Mouse (Mus musculus): ENCODE results near the gene A530084C06Rik. TPM values are rescaled to one million over a fixed set of nuclear protein-coding genes. Genes with fewer than 3 reads are reported as not detected.

The A530084C06Rik gene
- polyA plus RNA-seq, 1 experiment from 2014 or later: not detected

DNA sequence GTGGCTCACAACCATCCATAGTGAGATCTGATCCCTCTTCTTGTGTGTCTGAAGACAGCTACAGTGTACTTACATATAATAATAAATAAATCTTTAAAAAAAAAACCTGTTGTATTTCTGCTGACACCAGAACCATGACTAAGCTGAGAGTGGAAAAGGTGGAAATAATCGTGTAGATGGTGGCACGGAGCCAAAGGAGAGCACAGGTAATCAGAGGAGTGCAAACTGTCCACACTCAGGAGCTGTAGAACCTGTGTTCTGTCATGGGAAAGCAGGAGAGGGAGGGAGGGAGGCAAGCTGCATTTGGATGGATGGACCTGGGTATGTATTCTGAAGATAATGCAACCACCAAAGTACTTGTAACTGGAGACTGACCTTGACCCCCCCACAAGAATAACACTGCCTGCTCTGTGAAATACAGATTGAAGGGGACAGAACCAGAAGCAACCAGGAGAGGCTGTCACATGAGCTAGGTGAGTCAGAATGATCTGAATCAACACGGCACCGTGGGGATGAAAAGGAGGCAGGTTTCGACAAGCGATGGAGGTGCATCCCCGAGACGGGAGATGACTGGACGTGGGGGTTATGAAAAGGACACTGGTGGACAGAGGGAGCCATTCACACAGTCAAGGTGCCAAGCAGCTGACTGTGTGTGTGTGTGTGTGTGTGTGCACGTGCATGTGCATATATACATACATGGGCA is 13.8 kb upstream of the A530084C06Rik start:
- no peaks in the 10 kb centered on the region for H3K27me3 ChIP-seq (replicated peaks; ENCODE audit: control insufficient read depth, insufficient read depth, low read length)
- ATAC-seq: no peak
- H3K4me2 ChIP-seq (ENCODE audit: low read depth, low read length): no peak overlapping the region
- H3K4me1 ChIP-seq (ENCODE audit: control insufficient read depth, insufficient read depth, low read length): peaks cover 5% of the 10 kb centered on the region
- WGBS: 87% methylated on average over 10 of the region's 10 CpGs
- no peak overlapping the region for H3K9ac ChIP-seq (ENCODE audit: low read depth, low read length)
- no peak overlapping the region for H3K27ac ChIP-seq (ENCODE audit: low read length)
- H3K36me3 ChIP-seq (ENCODE audit: control insufficient read depth, insufficient read depth, low read length): no peaks in the 10 kb centered on the region
- H3K4me3 ChIP-seq (ENCODE audit: low read length): no peak overlapping the region
- no peaks in the 10 kb centered on the region for H3K9me3 ChIP-seq (ENCODE audit: control insufficient read depth, low read length)

DNA sequence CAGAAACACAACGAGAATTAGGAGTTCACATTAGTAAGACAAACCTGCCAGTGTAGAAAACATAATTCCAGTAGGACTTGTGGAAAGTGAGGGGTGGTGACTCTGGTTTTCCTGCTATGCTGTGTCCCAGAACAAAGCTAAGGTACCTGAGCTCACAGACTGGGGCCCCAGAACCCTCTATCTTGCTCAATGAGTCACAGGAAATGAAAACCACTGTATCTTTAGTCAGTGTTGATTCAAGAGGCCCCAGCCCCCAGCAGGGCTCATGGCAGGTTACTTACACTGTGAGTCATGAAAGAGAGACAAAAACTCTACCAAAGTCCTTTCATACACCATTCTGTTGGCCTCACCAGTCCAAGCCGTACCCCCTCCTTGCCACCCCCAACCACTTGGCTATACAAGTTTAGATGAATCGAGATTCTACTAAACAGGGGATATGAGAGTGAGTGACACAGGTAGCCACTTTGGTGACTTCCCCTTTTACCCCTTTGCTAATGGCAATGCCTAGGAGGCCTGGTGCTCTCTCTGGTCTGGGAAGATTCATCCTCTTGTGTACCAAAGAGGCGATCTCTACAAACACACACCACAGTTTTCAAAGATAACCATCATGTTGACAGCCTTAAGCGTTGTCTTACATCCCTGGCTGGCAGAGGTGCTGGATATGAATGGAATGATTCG is 8.6 kb upstream of the A530084C06Rik start:
- Histone ChIP-seq H3K4me2 (ENCODE audit: low read depth, low read length) (no peak overlapping the region), H3K9me3 (ENCODE audit: control insufficient read depth, low read length) (no peaks in the 10 kb centered on the region), H3K27ac (ENCODE audit: low read length) (no peak overlapping the region), H3K4me3 (ENCODE audit: low read length) (no peak overlapping the region), H3K4me1 (ENCODE audit: control insufficient read depth, insufficient read depth, low read length) (0 out of 2 replicates have a peak, but pooled peaks cover 2% of the 10 kb centered on the region), H3K36me3 (ENCODE audit: control insufficient read depth, insufficient read depth, low read length) (no peaks in the 10 kb centered on the region), H3K27me3 (replicated peaks; ENCODE audit: control insufficient read depth, insufficient read depth, low read length) (no peaks in the 10 kb centered on the region), H3K9ac (ENCODE audit: low read depth, low read length) (no peak overlapping the region)
- WGBS: 73% methylated on average over 6 of the region's 6 CpGs
- ATAC-seq: peak; percentile 96

- H3K27me3 ChIP-seq (replicated peaks; ENCODE audit: control insufficient read depth, insufficient read depth, low read length): no peaks in the 10 kb centered on the region
- no peaks in the 10 kb centered on the region for H3K9me3 ChIP-seq (ENCODE audit: control insufficient read depth, low read length)
- ATAC-seq: peak; percentile 57
- no peaks in the 10 kb centered on the region for H3K36me3 ChIP-seq (ENCODE audit: control insufficient read depth, insufficient read depth, low read length)
- WGBS: 66% methylated on average over 8 of the region's 8 CpGs
- no peak overlapping the region for H3K27ac ChIP-seq (ENCODE audit: low read length)
- no peak overlapping the region for H3K4me3 ChIP-seq (ENCODE audit: low read length)
- 0 out of 2 replicates have a peak, but pooled peaks cover 2% of the 10 kb centered on the region for H3K4me1 ChIP-seq (ENCODE audit: control insufficient read depth, insufficient read depth, low read length)
- no peak overlapping the region for H3K9ac ChIP-seq (ENCODE audit: low read depth, low read length)
- no peak overlapping the region for H3K4me2 ChIP-seq (ENCODE audit: low read depth, low read length)
These were observed 8.0 kb upstream of the A530084C06Rik start for GRCm38 (mm10) chr13:31567099-31567498.

DNA sequence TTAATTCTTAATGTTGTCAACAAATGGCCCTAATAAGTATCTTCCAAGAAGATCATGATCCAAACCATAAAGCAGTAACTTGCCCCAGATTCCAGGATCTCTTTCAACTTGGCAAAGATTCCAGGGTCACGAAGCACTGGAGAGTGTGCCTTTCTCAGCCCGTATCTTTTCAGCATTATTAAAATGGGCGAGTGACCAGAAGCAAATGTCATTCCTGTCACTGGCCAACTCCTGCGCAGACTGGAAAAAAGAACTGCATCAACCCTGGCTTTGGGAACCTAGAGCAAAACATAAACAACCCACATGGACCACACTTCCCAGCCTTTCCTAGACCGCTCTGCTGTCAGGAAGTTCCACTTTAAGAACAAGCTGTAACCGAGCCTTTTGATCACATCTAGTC is 5.3 kb upstream of the A530084C06Rik start:
- H3K4me1 ChIP-seq (ENCODE audit: control insufficient read depth, insufficient read depth, low read length): 0 out of 2 replicates have a peak, but pooled peaks cover 2% of the 10 kb centered on the region
- H3K4me2 ChIP-seq (ENCODE audit: low read depth, low read length): no peak overlapping the region
- WGBS: 47% methylated on average over 6 of the region's 6 CpGs
- no peak overlapping the region for H3K4me3 ChIP-seq (ENCODE audit: low read length)
- peaks cover 10% of the 10 kb centered on the region for H3K27me3 ChIP-seq (replicated peaks; ENCODE audit: control insufficient read depth, insufficient read depth, low read length)
- H3K27ac ChIP-seq (ENCODE audit: low read length): no peak overlapping the region
- no peaks in the 10 kb centered on the region for H3K9me3 ChIP-seq (ENCODE audit: control insufficient read depth, low read length)
- no peaks in the 10 kb centered on the region for H3K36me3 ChIP-seq (ENCODE audit: control insufficient read depth, insufficient read depth, low read length)
- no peak for ATAC-seq
- H3K9ac ChIP-seq (ENCODE audit: low read depth, low read length): no peak overlapping the region

DNA sequence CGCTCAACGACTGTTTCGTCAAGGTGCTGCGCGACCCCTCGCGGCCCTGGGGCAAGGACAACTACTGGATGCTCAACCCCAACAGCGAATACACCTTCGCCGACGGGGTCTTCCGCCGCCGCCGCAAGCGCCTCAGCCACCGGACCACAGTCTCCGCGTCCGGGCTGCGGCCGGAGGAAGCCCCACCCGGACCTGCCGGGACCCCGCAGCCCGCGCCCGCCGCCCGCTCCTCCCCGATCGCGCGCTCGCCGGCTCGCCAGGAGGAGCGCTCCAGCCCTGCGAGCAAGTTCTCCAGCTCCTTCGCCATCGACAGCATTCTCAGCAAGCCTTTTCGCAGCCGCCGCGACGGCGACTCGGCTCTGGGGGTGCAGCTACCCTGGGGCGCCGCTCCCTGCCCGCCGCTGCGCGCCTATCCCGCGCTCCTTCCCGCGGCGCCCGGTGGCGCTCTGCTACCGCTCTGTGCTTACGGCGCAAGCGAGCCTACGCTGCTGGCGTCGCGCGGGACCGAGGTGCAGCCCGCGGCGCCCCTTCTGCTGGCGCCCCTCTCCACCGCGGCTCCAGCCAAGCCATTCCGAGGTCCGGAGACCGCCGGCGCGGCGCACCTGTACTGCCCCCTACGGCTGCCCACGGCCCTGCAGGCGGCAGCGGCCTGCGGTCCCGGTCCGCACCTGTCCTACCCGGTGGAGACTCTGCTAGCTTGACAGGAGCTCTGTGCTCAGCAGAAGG is 449 bp upstream of the A530084C06Rik start:
- Histone ChIP-seq H3K27me3 (replicated peaks; ENCODE audit: control insufficient read depth, insufficient read depth, low read length) (peaks cover 21% of the 10 kb centered on the region), H3K4me3 (ENCODE audit: low read length) (peak overlapping the region; percentile 65), H3K27ac (ENCODE audit: low read length) (peak overlapping the region; percentile 66), H3K9ac (ENCODE audit: low read depth, low read length) (peak overlapping the region; percentile 79), H3K36me3 (ENCODE audit: control insufficient read depth, insufficient read depth, low read length) (no peaks in the 10 kb centered on the region), H3K4me1 (ENCODE audit: control insufficient read depth, insufficient read depth, low read length) (peaks cover 10% of the 10 kb centered on the region), H3K4me2 (ENCODE audit: low read depth, low read length) (peak overlapping the region; percentile 99), H3K9me3 (ENCODE audit: control insufficient read depth, low read length) (no peaks in the 10 kb centered on the region)
- ATAC-seq: peak; percentile 67
- WGBS: under 1% methylated on average over 92 of the region's 92 CpGs

DNA sequence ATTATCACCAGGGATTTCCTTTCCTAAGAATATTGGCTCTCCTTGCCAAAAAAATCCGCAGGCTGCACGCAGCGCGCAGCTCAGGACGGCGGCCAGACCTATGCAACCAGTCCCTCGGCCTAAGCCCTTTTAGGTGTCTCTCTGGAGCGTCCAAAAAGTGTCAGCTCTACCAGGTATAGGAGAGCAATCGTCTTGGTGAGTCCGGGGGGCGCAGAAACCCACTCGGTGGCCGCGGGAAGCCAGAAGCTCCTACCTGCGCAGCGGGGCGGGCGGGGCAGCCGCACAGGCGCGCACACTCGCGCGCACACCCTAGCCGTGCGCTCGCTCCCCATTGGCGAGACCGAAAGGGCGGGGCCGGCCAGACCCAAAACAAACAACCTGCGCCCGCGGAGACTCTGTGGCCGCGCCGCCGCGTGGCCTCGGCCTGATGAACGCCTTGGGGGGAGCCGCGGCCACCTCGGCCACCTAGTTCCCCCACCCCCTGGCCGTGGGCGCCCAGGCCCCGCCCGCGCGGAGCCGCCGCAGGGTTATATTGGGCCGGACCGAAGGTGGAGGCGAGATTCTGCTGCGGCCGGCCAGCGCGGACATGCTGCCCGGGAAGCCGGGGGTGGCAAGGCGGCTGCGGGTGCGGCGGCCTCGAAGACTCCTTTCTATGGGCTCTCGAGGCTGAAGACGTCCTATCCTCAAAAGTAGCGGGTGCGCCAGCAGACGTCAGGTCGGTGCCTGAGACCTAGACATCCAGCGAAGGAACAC is 1.2 kb downstream of the A530084C06Rik start:
- peak; percentile 83 for ATAC-seq
- WGBS: under 1% methylated on average over 73 of the region's 73 CpGs

DNA sequence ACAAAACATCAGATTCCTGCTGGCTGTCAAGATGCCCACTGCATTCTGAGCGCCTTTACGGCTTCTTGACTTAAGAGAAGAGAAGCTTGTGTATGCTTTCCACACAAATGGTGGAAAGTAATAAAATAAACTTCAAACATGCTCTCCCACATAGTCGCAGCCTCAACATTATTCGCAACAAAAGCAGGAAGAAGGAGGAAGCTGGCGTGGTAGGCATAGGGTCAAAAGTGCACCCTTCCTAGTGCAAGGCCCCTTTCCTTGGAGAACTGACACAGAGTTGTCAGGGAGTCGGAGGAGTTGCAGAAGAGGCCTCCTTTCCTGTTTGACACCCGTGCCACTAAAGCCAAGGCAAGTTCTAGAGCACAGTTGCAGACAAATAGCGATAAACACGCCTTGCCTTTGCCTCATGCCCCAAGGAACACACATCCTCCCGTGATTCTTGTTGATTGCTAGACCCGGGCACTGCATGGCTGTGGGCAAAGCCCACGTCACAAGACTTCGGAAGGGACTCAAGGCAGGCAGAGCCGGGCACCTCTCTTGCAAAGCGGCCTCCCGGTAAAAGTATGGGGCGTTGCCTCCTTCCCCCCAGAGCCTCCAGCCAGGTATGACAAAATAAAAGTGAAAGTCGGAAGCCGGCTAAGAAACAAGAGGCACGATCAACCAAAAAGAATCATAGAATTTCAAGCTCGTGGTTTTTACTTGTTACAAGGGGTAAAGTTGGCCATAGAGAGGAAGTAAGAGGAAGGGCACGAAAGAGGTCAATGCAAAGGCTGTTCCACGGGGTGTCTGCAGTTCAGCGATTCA is 2.0 kb downstream of the A530084C06Rik start:
- Histone ChIP-seq H3K27ac (ENCODE audit: low read length) (no peak overlapping the region), H3K36me3 (ENCODE audit: control insufficient read depth, insufficient read depth, low read length) (no peaks in the 10 kb centered on the region), H3K4me1 (ENCODE audit: control insufficient read depth, insufficient read depth, low read length) (peaks cover 10% of the 10 kb centered on the region), H3K4me3 (ENCODE audit: low read length) (peak overlapping the region; percentile 65), H3K9ac (ENCODE audit: low read depth, low read length) (peak overlapping the region; percentile 79; the same call in 1 of the 2 replicates), H3K4me2 (ENCODE audit: low read depth, low read length) (peak overlapping the region; percentile 99), H3K9me3 (ENCODE audit: control insufficient read depth, low read length) (no peaks in the 10 kb centered on the region), H3K27me3 (replicated peaks; ENCODE audit: control insufficient read depth, insufficient read depth, low read length) (peaks cover 23% of the 10 kb centered on the region)
- 18% methylated on average over 24 of the region's 24 CpGs for WGBS
- no peak for ATAC-seq

More for the DNA sequence above, 1.2 kb downstream of the A530084C06Rik start:
- no peaks in the 10 kb centered on the region for H3K36me3 ChIP-seq (ENCODE audit: control insufficient read depth, insufficient read depth, low read length)
- H3K9ac ChIP-seq (ENCODE audit: low read depth, low read length): peak overlapping the region; percentile 79
- no peaks in the 10 kb centered on the region for H3K9me3 ChIP-seq (ENCODE audit: control insufficient read depth, low read length)
- H3K4me3 ChIP-seq (ENCODE audit: low read length): peak overlapping the region; percentile 65
- H3K4me1 ChIP-seq (ENCODE audit: control insufficient read depth, insufficient read depth, low read length): peaks cover 10% of the 10 kb centered on the region
- peak overlapping the region; percentile 99 for H3K4me2 ChIP-seq (ENCODE audit: low read depth, low read length)
- peaks cover 23% of the 10 kb centered on the region for H3K27me3 ChIP-seq (replicated peaks; ENCODE audit: control insufficient read depth, insufficient read depth, low read length)
- H3K27ac ChIP-seq (ENCODE audit: low read length): peak overlapping the region; percentile 66; the same call in 1 of the 2 replicates

DNA sequence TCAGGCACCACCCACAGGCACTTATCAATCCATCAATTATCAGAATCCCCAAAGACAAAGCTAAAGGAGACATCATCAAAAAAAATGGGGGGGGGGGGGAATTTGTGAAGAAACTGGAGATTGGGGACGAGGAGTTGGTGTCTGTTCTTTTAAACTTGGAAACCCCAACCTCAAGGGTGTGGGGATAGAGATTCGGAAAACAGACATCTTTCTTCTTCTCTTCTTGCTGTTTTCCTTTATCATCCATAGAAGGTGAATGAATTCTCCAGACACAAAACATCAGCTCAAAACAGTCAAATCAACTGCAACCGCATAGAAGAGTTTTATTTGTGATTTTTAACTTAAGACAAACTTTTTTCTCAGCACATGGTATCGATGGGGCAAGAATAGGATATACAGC is 3.3 kb downstream of the A530084C06Rik start, which contains the start of gene Foxq1:
Gene Foxq1 (plus strand): TSS at position 301 of the 400 bp plus-strand sequence.
- no peaks in the 10 kb centered on the region for H3K36me3 ChIP-seq (ENCODE audit: control insufficient read depth, insufficient read depth, low read length)
- H3K9me3 ChIP-seq (ENCODE audit: control insufficient read depth, low read length): no peaks in the 10 kb centered on the region
- no peak within 1 kb of the TSS for H3K4me3 ChIP-seq (ENCODE audit: low read length)
- H3K4me2 ChIP-seq (ENCODE audit: low read depth, low read length): peak within 1 kb of the TSS; percentile 99; the same call in 1 of the 2 replicates
- peaks cover 19% of the 10 kb centered on the region for H3K27me3 ChIP-seq (replicated peaks; ENCODE audit: control insufficient read depth, insufficient read depth, low read length)
- 87% methylated on average over 4 of the region's 4 CpGs for WGBS
- no peak within 1 kb of the TSS for H3K9ac ChIP-seq (ENCODE audit: low read depth, low read length)
- peaks cover 10% of the 10 kb centered on the region for H3K4me1 ChIP-seq (ENCODE audit: control insufficient read depth, insufficient read depth, low read length)
- no peak within 1 kb of the TSS for H3K27ac ChIP-seq (ENCODE audit: low read length)
- ATAC-seq: no peak
